ENCODE assay signal across 18 mouse cellular contexts in genomic region chr7:29014984-29015383, GRCm38 (mm10). TPM values are rescaled to one million over a fixed set of nuclear protein-coding genes. Genes with fewer than 3 reads are reported as not detected.
DNase-seq lines count a peak whose midpoint lies in the region; ATAC-seq and TF ChIP-seq lines count a peak whose summit lies in the region.
"Had no signal": no experiment of that assay in that cellular context is flagged by ENCODE, and none has a peak within 500 bp of the region (broad histone marks: within the 10 kb centered on the region; RNA-seq: fewer than 3 reads in every experiment).

No protein-coding gene starts in this region.

- no peak overlapping the region for H3K4me3 ChIP-seq in left cerebral cortex, adult 2 months
- H3K4me3 ChIP-seq in bone marrow, adult 2 months (replicated peaks; ENCODE audit: control insufficient read depth, low read depth, low read length), result no peak overlapping the region
- H3K4me3 ChIP-seq: embryonic facial prominence, embryonic 12.5 days; heart, embryonic 13.5 days; intestine, embryonic 15.5 days; limb, embryonic 10.5 days; lung, embryonic 15.5 days; megakaryocyte, embryonic 14.5 days had no signal

- DNase-seq in CD4-positive, CD25-positive, alpha-beta regulatory T cell, adult 2 months (ENCODE audit: low read depth, low spot score), result peak; percentile 28
- DNase-seq in left cerebral cortex, adult 2 months (ENCODE audit: extremely low spot score in 1 of 2, low spot score in 2 of 2), result no peak
- DNase-seq in left cerebral cortex, adult 18-20 months (ENCODE audit: low spot score in 2 of 2), result no peak
- peak; percentile 40 to 45 for DNase-seq in B cell, adult 2 months
- DNase-seq in urinary bladder, postnatal 36 days (ENCODE audit: low spot score in 2 of 2), result no peak
- DNase-seq in natural killer cell, adult 2 months (ENCODE audit: low spot score in 2 of 2), result no peak
- DNase-seq: cerebellum, adult 18-20 months; gastrocnemius, postnatal 36 days; kidney, postnatal 4 days; layer of hippocampus, postnatal 36 days had no signal

- ATAC-seq in CD4-positive, CD25-positive, alpha-beta regulatory T cell, adult 4 months, result no peak
- ATAC-seq: intestine, embryonic 15.5 days had no signal

- intact Hi-C loops in left cerebral cortex, adult 2 months (cut with DNase I), result no loop called here

- no peak for TF ChIP-seq POLR2A in bone marrow, adult 2 months (IDR thresholded peaks at IDR 0.05; ENCODE audit: borderline replicate concordance, control insufficient read depth, low read depth, low read length)

- no peak overlapping the region for H3K27ac ChIP-seq in left cerebral cortex, adult 2 months
- no peak overlapping the region for H3K27ac ChIP-seq in bone marrow, adult 2 months (ENCODE audit: control insufficient read depth, insufficient read depth, low read depth, low read length, poor library complexity)
- H3K27ac ChIP-seq: embryonic facial prominence, embryonic 12.5 days; heart, embryonic 13.5 days; intestine, embryonic 15.5 days; limb, embryonic 10.5 days; lung, embryonic 15.5 days had no signal

- TF ChIP-seq CTCF in left cerebral cortex, adult 2 months (IDR thresholded peaks at IDR 0.05), result peak; percentile 21
- peak; percentile 40; the same call in 1 of the 2 replicates for TF ChIP-seq CTCF in bone marrow, adult 2 months (IDR thresholded peaks at IDR 0.05; ENCODE audit: control insufficient read depth, insufficient read depth, low read length)

- WGBS in bone marrow, adult 2 months, result 84% methylated on average over 1 of the region's 1 CpGs

- no peaks in the 10 kb centered on the region; the same call in 1 of the 2 replicates for H3K4me1 ChIP-seq in bone marrow, adult 2 months (ENCODE audit: control insufficient read depth, insufficient read depth, low read length)
- H3K4me1 ChIP-seq: embryonic facial prominence, embryonic 12.5 days had no signal

RNA-seq across cellular contexts. Expression of gene Map4k1, which starts 33.1 kb away (rescaled TPM):
- 100 to 1,000 TPM in 1 of 2 experiments, 10 to 100 TPM in 1; 93.7 to 171 TPM for polyA plus RNA-seq in CD4-positive, CD25-positive, alpha-beta regulatory T cell, adult 4 months (2017; shearing (Covaris generic))
- 1 to 10 TPM; 1.8 to 2.3 TPM for total RNA-seq in left cerebral cortex, adult 2 months (2021)
- total RNA-seq in left cerebral cortex, adult 18-20 months (2021), result 1 to 10 TPM; 1.0 to 1.7 TPM
- polyA plus RNA-seq in bone marrow, adult 2 months (2011; ENCODE audit: insufficient read depth, insufficient read length, low replicate concordance, missing spikeins), result 43.0 and 111 TPM in 2 replicates

RNA-seq across cellular contexts. Expression of gene Eif3k, which starts 33.3 kb away (rescaled TPM):
- 100 to 1,000 TPM; 656 to 763 TPM for polyA plus RNA-seq in CD4-positive, CD25-positive, alpha-beta regulatory T cell, adult 4 months (2017; shearing (Covaris generic))
- 100 to 1,000 TPM; 179 to 192 TPM for total RNA-seq in left cerebral cortex, adult 2 months (2021)
- total RNA-seq in left cerebral cortex, adult 18-20 months (2021), result 100 to 1,000 TPM; 196 to 199 TPM
- 184 and 225 TPM in 2 replicates for polyA plus RNA-seq in bone marrow, adult 2 months (2011; ENCODE audit: insufficient read depth, insufficient read length, low replicate concordance, missing spikeins)

RNA-seq across cellular contexts. Expression of gene Actn4, which starts 52.8 kb away (rescaled TPM):
- polyA plus RNA-seq in CD4-positive, CD25-positive, alpha-beta regulatory T cell, adult 4 months (2017; shearing (Covaris generic)), result 100 to 1,000 TPM in 1 of 2 experiments, 10 to 100 TPM in 1; 82.6 to 106 TPM
- total RNA-seq in left cerebral cortex, adult 2 months (2021), result 100 to 1,000 TPM; 196 to 199 TPM
- total RNA-seq in left cerebral cortex, adult 18-20 months (2021), result 100 to 1,000 TPM; 192 TPM
- polyA plus RNA-seq in bone marrow, adult 2 months (2011; ENCODE audit: insufficient read depth, insufficient read length, low replicate concordance, missing spikeins), result 60.5 and 66.0 TPM in 2 replicates

Comparison
In these comparisons a context has a peak if more than half of its experiments do, and no peak if none do; other contexts are left out.
1. DNase-seq: peak in CD4-positive, CD25-positive, alpha-beta regulatory T cell, adult 2 months (single experiment) and B cell, adult 2 months (2 of 2); none in left cerebral cortex, adult 2 months (0 of 2), left cerebral cortex, adult 18-20 months (0 of 2), urinary bladder, postnatal 36 days (0 of 2) and natural killer cell, adult 2 months (0 of 2).